Mouse (Mus musculus) erythroblast, embryonic 14.5 days (primary cell): ENCODE measurements around the gene Crebbp.

Source experiments
- GATA1 ChIP-seq: IDR thresholded peaks from 2 replicates; pipeline ENCODE4 v1.6.1; 2012; ENCODE audit warnings: low read length, inconsistent platforms, mixed read lengths
- TAL1 ChIP-seq: IDR thresholded peaks from 3 replicates; pipeline ENCODE4 v1.6.1; 2012; ENCODE audit warnings: low read length, inconsistent platforms, mixed read lengths

GRCm38 (mm10) chr16:4097521-4097920 is 116.3 kb downstream of the Crebbp start:
- TF ChIP-seq GATA1 (no peak), TAL1 (no peak)
